Mouse (Mus musculus) megakaryocyte, adult 5-6 weeks (primary cell): ENCODE results near the gene Gm3002. TPM values are rescaled to one million over a fixed set of nuclear protein-coding genes. Genes with fewer than 3 reads are reported as not detected.
"Not testable (repeated sequence)": the region's sequence is repeated elsewhere in the genome, so short reads cannot be mapped to it uniquely, and the experiment has no call there.

Experiments
- ATAC-seq: 2 replicates; pipeline ENCODE4 v1.8.0; 2016; ENCODE audit warnings: mild to moderate bottlenecking, inconsistent platforms; ENCODE audit not compliant: poor library complexity, severe bottlenecking
- total RNA-seq, 2 experiments: library from RNA; stranded (forward) in 1 of 2; stranded (reverse) in 1 of 2; fragments of 153-499, 151-499 nt in 1 of 2; fragments of 221-1000, 200-1000 nt in 1 of 2; gene quantifications; 2 replicates each; pipeline versions ENCODE4 v1.2.3 to v1.2.4; 2015 to 2017

Gene Gm3002
- total RNA-seq (2015) = not detected in 2 replicates
- total RNA-seq (2017) = not detected in 2 replicates

DNA sequence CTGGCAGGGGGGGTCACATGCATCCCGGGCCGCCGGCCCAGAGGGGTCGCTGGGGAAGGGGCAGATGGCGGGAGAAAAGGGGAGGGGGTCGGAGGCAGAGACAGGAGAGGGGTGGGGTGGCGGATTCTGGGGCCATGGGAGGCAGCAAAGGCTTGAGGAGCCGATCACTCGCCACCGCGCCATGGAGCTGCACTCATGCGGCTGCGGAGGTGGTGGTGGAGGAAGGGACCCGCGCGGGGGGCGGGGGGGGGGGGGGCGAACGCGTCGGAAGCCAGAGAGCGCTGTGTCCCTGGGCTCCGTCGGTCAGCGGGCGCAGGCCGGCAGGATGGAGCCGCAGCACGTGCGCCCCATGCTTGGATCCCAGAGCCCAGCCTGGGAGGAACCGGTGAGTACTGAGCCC is at the start of gene Gm3002:
Gene Gm3002 (plus strand): TSS at position 301 of the 400 bp plus-strand sequence.
- ATAC-seq = not testable (repeated sequence)

DNA sequence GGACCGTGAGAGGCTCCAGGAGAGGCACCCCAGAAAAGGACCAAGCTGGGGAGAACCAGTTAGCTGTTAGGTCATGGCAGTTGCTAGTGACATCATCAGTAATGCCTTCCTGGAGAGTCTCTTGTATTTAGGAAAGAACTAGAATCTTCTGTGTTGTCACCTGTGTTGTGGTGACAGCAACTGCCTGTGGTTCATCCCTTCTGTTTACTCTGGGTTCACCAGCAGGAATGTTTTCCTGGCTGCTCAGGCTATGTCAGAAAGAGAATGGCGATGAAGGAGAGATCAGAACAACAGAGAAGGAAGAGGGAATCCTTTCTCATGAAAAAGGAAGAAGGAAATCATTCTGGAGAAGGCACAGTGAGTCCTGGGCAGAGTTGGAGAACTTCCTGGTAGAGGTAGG is 36.1 kb downstream of the Gm3002 start, which contains the start of gene Gm3033:
Gene Gm3033 (plus strand): TSS at position 301 of the 400 bp plus-strand sequence.
- not testable (repeated sequence) for ATAC-seq

DNA sequence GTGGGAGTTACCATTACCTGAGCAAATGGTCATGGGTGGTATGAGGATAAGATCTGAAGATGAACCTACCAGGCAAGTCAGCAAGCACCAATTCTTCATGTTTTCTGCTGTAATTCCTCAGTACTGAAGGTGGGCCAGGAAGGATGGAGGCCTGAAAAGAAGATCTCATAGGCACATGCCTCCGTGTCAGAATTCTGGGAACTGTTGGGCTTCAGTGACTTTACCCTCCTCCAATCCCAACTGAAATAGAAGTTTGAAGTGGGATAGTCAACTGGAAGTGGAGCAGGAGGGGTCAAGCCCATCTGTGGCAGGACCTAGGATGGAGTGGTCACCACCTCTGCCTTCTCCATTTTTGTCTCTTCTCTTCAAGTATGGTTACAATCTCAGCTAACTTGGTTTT is 74.0 kb downstream of the Gm3002 start, which contains the start of gene Gm2916:
Gene Gm2916 (plus strand): TSS at position 301 of the 400 bp plus-strand sequence.
- not testable (repeated sequence) for ATAC-seq

DNA sequence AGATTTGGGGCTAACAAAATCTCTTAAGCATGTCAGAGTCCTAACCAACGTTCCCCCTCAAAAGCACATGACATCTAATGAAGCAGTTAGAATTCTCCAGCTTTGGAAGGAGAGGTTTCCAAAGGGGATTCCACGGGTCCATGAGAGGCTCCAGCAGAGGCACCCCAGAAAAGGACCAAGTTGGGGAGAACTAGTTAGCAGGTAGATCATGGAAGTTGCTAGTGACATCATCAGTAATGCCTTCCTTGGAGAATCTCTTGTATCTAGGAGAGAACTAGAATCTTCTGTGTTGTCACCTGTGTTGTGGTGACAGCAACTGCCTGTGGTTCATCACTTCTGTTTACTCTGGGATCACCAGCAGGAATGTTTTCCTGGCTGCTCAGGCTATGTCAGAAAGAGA is 121.6 kb downstream of the Gm3002 start, which contains the start of gene Gm3029:
Gene Gm3029 (plus strand): TSS at position 301 of the 400 bp plus-strand sequence.
- ATAC-seq = not testable (repeated sequence)

DNA sequence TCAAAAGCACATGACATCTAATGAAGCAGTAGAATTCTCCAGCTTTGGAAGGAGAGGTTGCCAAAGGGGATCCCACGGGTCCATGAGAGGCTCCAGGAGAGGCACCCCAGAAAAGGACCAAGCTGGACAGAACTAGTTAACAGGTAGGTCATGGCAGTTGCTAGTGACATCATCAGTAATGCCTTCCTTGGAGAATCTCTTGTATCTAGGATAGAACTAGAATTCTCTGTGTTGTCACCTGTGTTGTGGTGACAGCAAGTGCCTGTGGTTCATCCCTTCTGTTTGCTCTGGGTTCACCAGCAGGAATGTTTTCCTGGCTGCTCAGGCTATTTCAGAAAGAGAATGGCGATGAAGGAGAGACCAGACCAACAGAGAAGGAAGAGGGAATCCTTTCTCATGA is 153.4 kb downstream of the Gm3002 start, which contains the start of gene Gm3095:
Gene Gm3095 (plus strand): TSS at position 301 of the 400 bp plus-strand sequence.
- ATAC-seq = not testable (repeated sequence)

DNA sequence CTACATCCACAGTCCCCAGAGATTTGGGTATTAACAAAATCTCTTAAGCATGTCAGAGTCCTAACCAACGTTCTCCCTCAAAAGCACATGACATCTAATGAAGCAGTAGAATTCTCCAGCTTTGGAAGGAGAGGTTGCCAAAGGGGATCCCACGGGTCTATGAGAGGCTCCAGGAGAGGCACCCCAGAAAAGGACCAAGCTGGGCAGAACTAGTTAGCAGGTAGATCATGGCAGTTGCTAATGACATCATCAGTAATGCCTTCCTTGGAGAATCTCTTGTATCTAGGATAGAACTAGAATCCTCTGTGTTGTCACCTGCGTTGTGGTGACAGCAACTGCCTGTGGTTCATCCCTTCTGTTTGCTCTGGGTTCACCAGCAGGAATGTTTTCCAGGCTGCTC is 188.2 kb downstream of the Gm3002 start, which contains the start of gene Gm3099:
Gene Gm3099 (plus strand): TSS at position 301 of the 400 bp plus-strand sequence.
- not testable (repeated sequence) for ATAC-seq

Other genes starting within 250 kb of the Gm3002 start
- gene Gm3012, start 175.6 kb upstream of the Gm3002 start, total RNA-seq (2015) = not detected in 2 replicates
- not detected in 2 replicates for gene Gm3012, start 175.6 kb upstream of the Gm3002 start, total RNA-seq (2017)
- not detected in 2 replicates for gene Gm3020, start 158.0 kb upstream of the Gm3002 start, total RNA-seq (2015)
- gene Gm3020, start 158.0 kb upstream of the Gm3002 start, total RNA-seq (2017) = not detected in 2 replicates
- not detected in 2 replicates for gene Gm3043, start 121.3 kb upstream of the Gm3002 start, total RNA-seq (2015)
- not detected in 2 replicates for gene Gm3043, start 121.3 kb upstream of the Gm3002 start, total RNA-seq (2017)
- 0.11 TPM in 1 of 2 replicates, not detected in the other for gene Gm3033, start 36.2 kb downstream of the Gm3002 start, total RNA-seq (2015)
- not detected in 2 replicates for gene Gm3033, start 36.2 kb downstream of the Gm3002 start, total RNA-seq (2017)
- not detected in 2 replicates for gene Gm2916, start 74.1 kb downstream of the Gm3002 start, total RNA-seq (2015)
- not detected in 2 replicates for gene Gm2916, start 74.1 kb downstream of the Gm3002 start, total RNA-seq (2017)
- not detected in 2 replicates for gene Gm3029, start 121.7 kb downstream of the Gm3002 start, total RNA-seq (2015)
- gene Gm3029, start 121.7 kb downstream of the Gm3002 start, total RNA-seq (2017) = not detected in 2 replicates
- not detected in 2 replicates for gene Gm3095, start 153.5 kb downstream of the Gm3002 start, total RNA-seq (2015)
- not detected in 2 replicates for gene Gm3095, start 153.5 kb downstream of the Gm3002 start, total RNA-seq (2017)
- gene Gm3099, start 188.3 kb downstream of the Gm3002 start, total RNA-seq (2015) = not detected in 2 replicates
- gene Gm3099, start 188.3 kb downstream of the Gm3002 start, total RNA-seq (2017) = not detected in 2 replicates
- gene Gm5796, start 213.9 kb downstream of the Gm3002 start, total RNA-seq (2015) = not detected in 2 replicates
- not detected in 2 replicates for gene Gm5796, start 213.9 kb downstream of the Gm3002 start, total RNA-seq (2017)